Mouse (Mus musculus): Measurements from ENCODE around the gene Tut1. TPM values are rescaled to one million over a fixed set of nuclear protein-coding genes. Genes with fewer than 3 reads are reported as not detected.
"Not testable (repeated sequence)": the region's sequence is repeated elsewhere in the genome, so short reads cannot be mapped to it uniquely, and the experiment has no call there.

Gene Tut1
- total RNA-seq, 2 experiments from 2014 or later: 14.6 to 16.0 TPM

GRCm38 (mm10) chr19:8992769-8993624, 39.4 kb downstream of the Tut1 start:
- intact Hi-C loops (cut with DNase I): loop anchor here (5.0 kb wide), 3 partner anchors 44 to 119 kb away; no protein-coding TSS in a partner anchor

GRCm38 (mm10) chr19:8993625-8993912, 39.9 kb downstream of the Tut1 start:
- intact Hi-C loops (cut with DNase I): loop anchor here (5.0 kb wide), 3 partner anchors 44 to 119 kb away; no protein-coding TSS in a partner anchor
- no peak for DNase-seq (ENCODE audit: extremely low spot score in 1 of 2, low spot score in 2 of 2)

More at GRCm38 (mm10) chr19:8992769-8993624, 39.4 kb downstream of the Tut1 start:
- DNase-seq (ENCODE audit: extremely low spot score in 1 of 2, low spot score in 2 of 2): peak in 1 of 2 experiments; percentile 92

GRCm38 (mm10) chr19:8994813-8995607, 41.4 kb downstream of the Tut1 start:
- DNase-seq (ENCODE audit: extremely low spot score in 1 of 2, low spot score in 2 of 2): no peak
- intact Hi-C loops (cut with DNase I): loop anchor here (5.0 kb wide), 3 partner anchors 42 to 117 kb away; no protein-coding TSS in a partner anchor

- no peak for DNase-seq (ENCODE audit: extremely low spot score in 1 of 2, low spot score in 2 of 2)
- intact Hi-C loops (cut with DNase I): no loop called here
Measured at GRCm38 (mm10) chr19:8996601-8997000, 43.0 kb downstream of the Tut1 start.

GRCm38 (mm10) chr19:8997546-8997945, 43.9 kb downstream of the Tut1 start:
- peak in 1 of 2 experiments; percentile 86 for DNase-seq (ENCODE audit: extremely low spot score in 1 of 2, low spot score in 2 of 2)

GRCm38 (mm10) chr19:8998546-8998945, 44.9 kb downstream of the Tut1 start:
- intact Hi-C loops (cut with DNase I): no loop called here
- DNase-seq (ENCODE audit: extremely low spot score in 1 of 2, low spot score in 2 of 2): no peak

More at GRCm38 (mm10) chr19:8997546-8997945, 43.9 kb downstream of the Tut1 start:
- intact Hi-C loops (cut with DNase I): no loop called here

GRCm38 (mm10) chr19:8999223-8999622, 45.6 kb downstream of the Tut1 start:
- intact Hi-C loops (cut with DNase I): no loop called here
- no peak for DNase-seq (ENCODE audit: extremely low spot score in 1 of 2, low spot score in 2 of 2)

- intact Hi-C loops (cut with DNase I); DNase-seq (ENCODE audit: extremely low spot score in 1 of 2, low spot score in 2 of 2): not testable (repeated sequence)
Measured at GRCm38 (mm10) chr19:9006915-9007314, 53.3 kb downstream of the Tut1 start.

Other genes starting within 250 kb of the Tut1 start
- gene Slc3a2, start 230.5 kb upstream of the Tut1 start, total RNA-seq (2021): 100 to 1,000 TPM; 195 to 198 TPM
- 10 to 100 TPM; 47.3 to 47.4 TPM for gene Wdr74, start 218.0 kb upstream of the Tut1 start, total RNA-seq (2021)
- 1 to 10 TPM; 1.3 to 2.2 TPM for gene 1700092M07Rik, start 213.1 kb upstream of the Tut1 start, total RNA-seq (2021)
- 10 to 100 TPM; 68.1 to 69.0 TPM for gene Stx5a, start 212.4 kb upstream of the Tut1 start, total RNA-seq (2021)
- gene Nxf1, start 196.8 kb upstream of the Tut1 start, total RNA-seq (2021): 10 to 100 TPM; 72.7 to 76.2 TPM
- gene Tmem223, start 182.9 kb upstream of the Tut1 start, total RNA-seq (2021): 10 to 100 TPM; 87.9 to 93.9 TPM
- gene Tmem179b, start 179.4 kb upstream of the Tut1 start, total RNA-seq (2021): 1 to 10 TPM; 7.2 to 8.9 TPM
- 10 to 100 TPM; 16.4 to 17.8 TPM for gene Taf6l, start 167.4 kb upstream of the Tut1 start, total RNA-seq (2021)
- 100 to 1,000 TPM; 109 to 110 TPM for gene Polr2g, start 155.3 kb upstream of the Tut1 start, total RNA-seq (2021)
- 1 to 10 TPM; 4.5 to 5.5 TPM for gene Zbtb3, start 151.3 kb upstream of the Tut1 start, total RNA-seq (2021)
- gene Ttc9c, start 134.5 kb upstream of the Tut1 start, total RNA-seq (2021): 10 to 100 TPM; 27.7 to 29.0 TPM
- 10 to 100 TPM; 98.6 to 98.9 TPM for gene Hnrnpul2, start 133.8 kb upstream of the Tut1 start, total RNA-seq (2021)
- gene AC129217.1, start 124.1 kb upstream of the Tut1 start, total RNA-seq (2021): 1 to 10 TPM in 1 of 2 experiments, not detected in 1; 1.9 TPM
- gene Bscl2, start 116.4 kb upstream of the Tut1 start, total RNA-seq (2021): 10 to 100 TPM; 96.1 to 97.0 TPM
- gene Gng3, start 114.7 kb upstream of the Tut1 start, total RNA-seq (2021): 100 to 1,000 TPM; 319 to 328 TPM
- gene Lrrn4cl, start 103.1 kb upstream of the Tut1 start, total RNA-seq (2021): 1 to 10 TPM in 1 of 2 experiments, under 1 TPM in 1; 0.43 to 1.0 TPM
- 100 to 1,000 TPM; 101 TPM for gene Ubxn1, start 82.4 kb upstream of the Tut1 start, total RNA-seq (2021)
- 10 to 100 TPM; 26.1 to 33.3 TPM for gene Uqcc3, start 72.9 kb upstream of the Tut1 start, total RNA-seq (2021)
- gene Lbhd1, start 70.1 kb upstream of the Tut1 start, total RNA-seq (2021): 1 to 10 TPM; 3.4 to 7.9 TPM
- gene Gm49403, start 69.9 kb upstream of the Tut1 start, total RNA-seq (2021): not detected
- gene 1810009A15Rik, start 65.0 kb upstream of the Tut1 start, total RNA-seq (2021): 10 to 100 TPM; 19.5 to 23.4 TPM
- gene Gm49416, start 64.9 kb upstream of the Tut1 start, total RNA-seq (2021): 1 to 10 TPM in 1 of 2 experiments, not detected in 1; 1.7 TPM
- gene Ints5, start 60.8 kb upstream of the Tut1 start, total RNA-seq (2021): 10 to 100 TPM; 22.0 to 23.1 TPM
- gene Ganab, start 55.8 kb upstream of the Tut1 start, total RNA-seq (2021): 10 to 100 TPM; 94.4 to 96.8 TPM
- 100 to 1,000 TPM; 141 to 144 TPM for gene B3gat3, start 33.5 kb upstream of the Tut1 start, total RNA-seq (2021)
- gene Rom1, start 24.5 kb upstream of the Tut1 start, total RNA-seq (2021): 1 to 10 TPM; 2.1 to 2.4 TPM
- gene Eml3, start 24.3 kb upstream of the Tut1 start, total RNA-seq (2021): 1 to 10 TPM; 7.5 to 8.5 TPM
- 10 to 100 TPM; 50.2 to 52.4 TPM for gene Mta2, start 12.0 kb upstream of the Tut1 start, total RNA-seq (2021)
- gene Eef1g, start 13.2 kb downstream of the Tut1 start, total RNA-seq (2021): 100 to 1,000 TPM; 228 to 251 TPM
- 10 to 100 TPM; 14.5 to 17.8 TPM for gene Ahnak, start 35.4 kb downstream of the Tut1 start, total RNA-seq (2021)
- not detected for gene Scgb1a1, start 134.1 kb downstream of the Tut1 start, total RNA-seq (2021)
- gene Asrgl1, start 181.8 kb downstream of the Tut1 start, total RNA-seq (2021): 10 to 100 TPM; 86.4 to 86.9 TPM

All from left cerebral cortex, postnatal 10 days (tissue).